Mouse (Mus musculus): ENCODE measurements around the gene Mettl7b.

- TF ChIP-seq CTCF (IDR thresholded peaks at IDR 0.05; ENCODE audit: control insufficient read depth, insufficient read depth, insufficient read length), result no peak
- no peak for TF ChIP-seq MAX (IDR thresholded peaks at IDR 0.05)
- no peak for TF ChIP-seq CEBPB (IDR thresholded peaks at IDR 0.05; ENCODE audit: low read depth)
- no peak for TF ChIP-seq FOSL1 (IDR thresholded peaks at IDR 0.05; ENCODE audit: insufficient read depth, low read length, poor library complexity, severe bottlenecking)
Measured at GRCm38 (mm10) chr10:128995796-128996195, 35.0 kb upstream of the Mettl7b start.

Data from C2C12 (cell line).